Mouse (Mus musculus) olfactory bulb, adult 2 months (tissue): ENCODE results near the gene Btbd9.

Experiments used
- CTCF ChIP-seq: fragments of 200-500 bp; IDR thresholded peaks from 2 replicates; pipeline ENCODE4 v1.5.1; 2012; ENCODE audit warnings: low read depth, mild to moderate bottlenecking, low read length, moderate library complexity; ENCODE audit not compliant: insufficient read depth
- POLR2A ChIP-seq: fragments of 200-500 bp; IDR thresholded peaks from 2 replicates; pipeline ENCODE4 v1.6.1; 2012; ENCODE audit warnings: mild to moderate bottlenecking, low read depth, low read length, moderate library complexity; ENCODE audit not compliant: insufficient read depth

- TF ChIP-seq POLR2A (no peak), CTCF (no peak)
Measured at GRCm38 (mm10) chr17:30529632-30530541, 46.4 kb downstream of the Btbd9 start.
